Mouse (Mus musculus) embryonic fibroblast, embryonic 13.5 days (primary cell): ENCODE measurements around the gene Bbs9.

Experiments used
- CTCF ChIP-seq: IDR thresholded peaks from 2 replicates; pipeline ENCODE4 v1.5.1; 2011; ENCODE audit warnings: mild to moderate bottlenecking, control low read depth, low read length, moderate library complexity, borderline replicate concordance; ENCODE audit not compliant: insufficient read depth
- POLR2A ChIP-seq: IDR thresholded peaks from 2 replicates; pipeline ENCODE4 v1.6.1; 2011; ENCODE audit warnings: low read depth, mild to moderate bottlenecking, control low read depth, low read length, moderate library complexity

DNA sequence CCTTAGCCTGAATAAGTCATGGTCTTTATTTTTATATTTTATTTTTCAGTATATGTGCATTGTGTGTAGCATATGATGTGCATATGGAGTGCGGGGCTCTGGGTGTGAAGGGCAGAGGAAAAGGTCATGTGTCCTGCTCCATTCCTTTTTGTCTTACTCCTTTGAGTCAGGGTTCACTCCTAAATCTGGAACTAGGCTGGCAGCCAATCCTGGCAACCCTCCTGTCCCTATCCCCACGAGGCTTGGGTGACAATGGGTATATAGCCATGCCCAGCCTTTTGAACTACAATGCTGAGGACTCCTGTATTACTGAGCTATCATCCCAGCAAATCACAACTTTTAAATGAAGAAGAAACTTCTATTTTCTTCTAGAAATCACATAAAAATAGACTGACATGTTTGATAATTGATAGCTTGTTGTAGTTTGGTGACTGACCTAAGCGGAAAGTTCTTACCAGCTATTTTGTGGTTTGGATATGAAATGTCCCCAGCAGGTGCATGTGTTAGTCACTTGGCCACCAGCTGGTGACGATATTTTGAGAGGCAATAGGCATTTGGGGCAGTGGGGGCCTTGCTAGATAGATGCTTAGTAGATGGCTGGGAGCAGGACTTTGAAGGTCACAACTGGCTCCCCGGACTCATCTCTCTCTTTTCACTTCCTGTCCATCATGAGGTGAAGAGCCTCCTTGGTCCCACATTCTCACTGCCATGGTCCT, 300.9 kb downstream of the Bbs9 start:
- no peak for TF ChIP-seq POLR2A
- TF ChIP-seq CTCF, result no peak
